In the genomic region with DNA sequence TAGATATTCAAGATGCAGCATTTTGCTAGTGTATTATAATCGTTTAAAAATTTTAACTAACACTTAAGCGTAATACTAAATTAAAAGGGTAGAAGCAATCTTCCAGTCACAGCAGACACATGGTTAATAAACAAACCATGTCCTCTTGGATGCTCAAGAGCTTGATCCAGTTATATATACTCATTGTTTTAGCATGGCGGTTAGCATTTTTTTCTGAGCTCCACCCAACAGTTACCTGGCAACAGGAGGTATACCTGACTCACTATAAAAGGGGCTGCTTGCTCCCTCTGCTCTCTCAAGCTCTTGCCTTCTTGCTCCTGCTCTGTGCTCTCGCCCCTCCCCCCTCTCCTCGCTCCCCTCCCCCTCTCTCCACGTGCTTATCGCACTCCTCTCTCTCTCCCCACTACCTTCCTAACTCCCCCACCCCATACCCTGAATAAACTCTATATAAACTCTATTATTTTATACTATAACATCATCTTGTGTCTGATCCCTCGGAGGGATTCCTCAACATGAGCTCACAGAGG, we compare ENCODE assay signal across 20 mouse cellular contexts.
A peak's percentile ranks its signal among the peaks of the same experiment; 100 is the strongest.
DNase-seq lines count a peak whose midpoint lies in the region; ATAC-seq and TF ChIP-seq lines count a peak whose summit lies in the region.
"Had no signal": no experiment of that assay in that cellular context is flagged by ENCODE, and none has a peak within 500 bp of the region (broad histone marks: within the 10 kb centered on the region; RNA-seq: fewer than 3 reads in every experiment).

No protein-coding gene starts in this region.

- H3K4me1 ChIP-seq in embryonic facial prominence, embryonic 14.5 days (ENCODE audit: control insufficient read depth, insufficient read depth, low read length), result no peaks in the 10 kb centered on the region
- H3K4me1 ChIP-seq in embryonic facial prominence, embryonic 10.5 days, result peaks cover 3% of the 10 kb centered on the region; the same call in 1 of the 2 replicates
- H3K4me1 ChIP-seq in midbrain, embryonic 11.5 days (ENCODE audit: control insufficient read depth, insufficient read depth, low read length), result peaks cover 26% of the 10 kb centered on the region
- no peaks in the 10 kb centered on the region for H3K4me1 ChIP-seq in midbrain, postnatal 0 days (ENCODE audit: insufficient read depth, low read length)
- H3K4me1 ChIP-seq in forebrain, postnatal 0 days (ENCODE audit: insufficient read depth), result 0 out of 2 replicates have a peak, but pooled peaks cover 8% of the 10 kb centered on the region
- H3K4me1 ChIP-seq in midbrain, embryonic 12.5 days, result peaks cover 21% of the 10 kb centered on the region
- H3K4me1 ChIP-seq in limb, embryonic 10.5 days, result no peaks in the 10 kb centered on the region
- H3K4me1 ChIP-seq: embryonic facial prominence, embryonic 13.5 days; heart, embryonic 12.5 days; neural tube, embryonic 12.5 days had no signal

- ATAC-seq in embryonic facial prominence, embryonic 14.5 days (ENCODE audit: low read depth), result 0 out of 2 replicates have a peak, but pooled peaks have one; percentile 18
- peak; percentile 64 for ATAC-seq in midbrain, embryonic 11.5 days (ENCODE audit: low FRiP score)
- no peak for ATAC-seq in midbrain, postnatal 0 days (ENCODE audit: low FRiP score)
- ATAC-seq in forebrain, postnatal 0 days, result peak; percentile 50
- peak; percentile 35; the same call in 1 of the 2 replicates for ATAC-seq in midbrain, embryonic 12.5 days (ENCODE audit: low FRiP score, low read depth)
- ATAC-seq: inflammation-experienced regulatory T-cells, adult 6 months; Patski had no signal

- no peak overlapping the region for H3K27ac ChIP-seq in embryonic facial prominence, embryonic 14.5 days (replicated peaks; ENCODE audit: low read depth, low read length)
- no peak overlapping the region for H3K27ac ChIP-seq in embryonic facial prominence, embryonic 10.5 days (replicated peaks)
- no peak overlapping the region for H3K27ac ChIP-seq in midbrain, embryonic 11.5 days (ENCODE audit: low read depth, low read length)
- no peak overlapping the region for H3K27ac ChIP-seq in midbrain, postnatal 0 days (ENCODE audit: low read depth, low read length)
- no peak overlapping the region for H3K27ac ChIP-seq in forebrain, postnatal 0 days (ENCODE audit: low read depth, low read length)
- H3K27ac ChIP-seq in midbrain, embryonic 12.5 days (replicated peaks), result no peak overlapping the region
- H3K27ac ChIP-seq in limb, embryonic 10.5 days, result no peak overlapping the region
- H3K27ac ChIP-seq: embryonic facial prominence, embryonic 13.5 days; macrophage; neural tube, embryonic 12.5 days had no signal

- H3K9me3 ChIP-seq in embryonic facial prominence, embryonic 14.5 days (ENCODE audit: control insufficient read depth, low read length), result no peaks in the 10 kb centered on the region
- H3K9me3 ChIP-seq in embryonic facial prominence, embryonic 10.5 days, result no peaks in the 10 kb centered on the region
- H3K9me3 ChIP-seq in midbrain, embryonic 11.5 days (ENCODE audit: control insufficient read depth, low read length), result no peaks in the 10 kb centered on the region
- H3K9me3 ChIP-seq in midbrain, postnatal 0 days (ENCODE audit: low read length), result no peaks in the 10 kb centered on the region
- H3K9me3 ChIP-seq in forebrain, postnatal 0 days (ENCODE audit: low read length), result no peaks in the 10 kb centered on the region
- no peaks in the 10 kb centered on the region for H3K9me3 ChIP-seq in midbrain, embryonic 12.5 days
- no peaks in the 10 kb centered on the region for H3K9me3 ChIP-seq in limb, embryonic 10.5 days (replicated peaks)
- H3K9me3 ChIP-seq: embryonic facial prominence, embryonic 13.5 days; heart, embryonic 12.5 days; neural tube, embryonic 12.5 days had no signal

- H3K4me2 ChIP-seq in embryonic facial prominence, embryonic 14.5 days (ENCODE audit: low read depth, low read length), result no peak overlapping the region
- no peak overlapping the region for H3K4me2 ChIP-seq in midbrain, embryonic 11.5 days
- no peak overlapping the region for H3K4me2 ChIP-seq in midbrain, postnatal 0 days (ENCODE audit: low read depth, low read length, poor library complexity, severe bottlenecking)
- no peak overlapping the region for H3K4me2 ChIP-seq in forebrain, postnatal 0 days (ENCODE audit: low read depth)
- H3K4me2 ChIP-seq in midbrain, embryonic 12.5 days (replicated peaks), result no peak overlapping the region
- H3K4me2 ChIP-seq: embryonic facial prominence, embryonic 13.5 days; heart, embryonic 12.5 days; liver, embryonic 11.5 days; neural tube, embryonic 12.5 days had no signal

- no peak overlapping the region for H3K9ac ChIP-seq in embryonic facial prominence, embryonic 14.5 days (ENCODE audit: low read depth, low read length)
- H3K9ac ChIP-seq in midbrain, embryonic 11.5 days (ENCODE audit: low read length), result no peak overlapping the region
- no peak overlapping the region for H3K9ac ChIP-seq in midbrain, postnatal 0 days (replicated peaks; ENCODE audit: low read length, poor library complexity, severe bottlenecking)
- H3K9ac ChIP-seq in forebrain, postnatal 0 days, result no peak overlapping the region
- H3K9ac ChIP-seq in midbrain, embryonic 12.5 days (replicated peaks), result no peak overlapping the region
- H3K9ac ChIP-seq: embryonic facial prominence, embryonic 13.5 days; heart, embryonic 12.5 days; neural tube, embryonic 12.5 days had no signal

- WGBS in embryonic facial prominence, embryonic 14.5 days, result 39% methylated on average over 8 of the region's 8 CpGs
- WGBS in embryonic facial prominence, embryonic 10.5 days, result 38% methylated on average over 8 of the region's 8 CpGs
- 35% methylated on average over 8 of the region's 8 CpGs for WGBS in midbrain, embryonic 11.5 days
- 42% methylated on average over 8 of the region's 8 CpGs for WGBS in midbrain, postnatal 0 days
- WGBS in forebrain, postnatal 0 days, result 47% methylated on average over 8 of the region's 8 CpGs
- 43% methylated on average over 7 of the region's 8 CpGs for WGBS in midbrain, embryonic 12.5 days
- 42% methylated on average over 8 of the region's 8 CpGs for WGBS in limb, embryonic 10.5 days

- H3K4me3 ChIP-seq in embryonic facial prominence, embryonic 14.5 days (ENCODE audit: low read depth, low read length), result no peak overlapping the region
- no peak overlapping the region for H3K4me3 ChIP-seq in embryonic facial prominence, embryonic 10.5 days
- H3K4me3 ChIP-seq in midbrain, embryonic 11.5 days (ENCODE audit: low read depth, low read length), result no peak overlapping the region
- no peak overlapping the region for H3K4me3 ChIP-seq in midbrain, postnatal 0 days (ENCODE audit: low read depth, low read length)
- no peak overlapping the region for H3K4me3 ChIP-seq in forebrain, postnatal 0 days (ENCODE audit: low read depth, low read length)
- no peak overlapping the region for H3K4me3 ChIP-seq in midbrain, embryonic 12.5 days
- no peak overlapping the region for H3K4me3 ChIP-seq in limb, embryonic 10.5 days
- H3K4me3 ChIP-seq: embryonic facial prominence, embryonic 13.5 days; heart, embryonic 12.5 days; neural tube, embryonic 12.5 days had no signal

- no peak for DNase-seq in embryonic facial prominence, embryonic 14.5 days (ENCODE audit: low spot score)
- no peak for DNase-seq in embryonic facial prominence, embryonic 10.5 days (ENCODE audit: low spot score)
- DNase-seq in midbrain, embryonic 11.5 days (ENCODE audit: low spot score, missing footprints), result no peak
- DNase-seq in midbrain, postnatal 0 days (ENCODE audit: low spot score), result no peak
- DNase-seq in forebrain, postnatal 0 days, result no peak
- no peak for DNase-seq in gastrocnemius, postnatal 36 days
- DNase-seq in limb, embryonic 10.5 days (ENCODE audit: low spot score), result no peak
- DNase-seq: adrenal gland, postnatal 10 days; heart, postnatal 14 days; kidney, adult 8-10 months; kidney, postnatal 25 days; lung, adult 18-20 months had no signal

- H3K36me3 ChIP-seq in embryonic facial prominence, embryonic 14.5 days (ENCODE audit: control insufficient read depth, insufficient read depth, low read length), result no peaks in the 10 kb centered on the region
- H3K36me3 ChIP-seq in embryonic facial prominence, embryonic 10.5 days (replicated peaks), result no peaks in the 10 kb centered on the region
- no peaks in the 10 kb centered on the region for H3K36me3 ChIP-seq in midbrain, embryonic 11.5 days (ENCODE audit: control insufficient read depth, insufficient read depth, low read length)
- H3K36me3 ChIP-seq in midbrain, postnatal 0 days (ENCODE audit: insufficient read depth, low read length), result no peaks in the 10 kb centered on the region
- no peaks in the 10 kb centered on the region for H3K36me3 ChIP-seq in forebrain, postnatal 0 days (ENCODE audit: insufficient read depth)
- H3K36me3 ChIP-seq in midbrain, embryonic 12.5 days, result no peaks in the 10 kb centered on the region
- H3K36me3 ChIP-seq in limb, embryonic 10.5 days, result no peaks in the 10 kb centered on the region
- H3K36me3 ChIP-seq: embryonic facial prominence, embryonic 13.5 days; heart, embryonic 12.5 days; neural tube, embryonic 12.5 days had no signal

- intact Hi-C loops in gastrocnemius, postnatal 36 days (cut with DNase I), result no loop called here

- no peaks in the 10 kb centered on the region for H3K27me3 ChIP-seq in embryonic facial prominence, embryonic 14.5 days (replicated peaks; ENCODE audit: control insufficient read depth, insufficient read depth, low read length)
- H3K27me3 ChIP-seq in embryonic facial prominence, embryonic 10.5 days (replicated peaks; ENCODE audit: low read depth, poor library complexity, severe bottlenecking), result no peaks in the 10 kb centered on the region
- no peaks in the 10 kb centered on the region for H3K27me3 ChIP-seq in midbrain, embryonic 11.5 days (ENCODE audit: control insufficient read depth, insufficient read depth, low read length)
- no peaks in the 10 kb centered on the region for H3K27me3 ChIP-seq in midbrain, postnatal 0 days (ENCODE audit: insufficient read depth, low read length)
- H3K27me3 ChIP-seq in forebrain, postnatal 0 days (ENCODE audit: insufficient read depth, low read length), result no peaks in the 10 kb centered on the region
- H3K27me3 ChIP-seq in midbrain, embryonic 12.5 days, result peaks cover 18% of the 10 kb centered on the region
- H3K27me3 ChIP-seq in limb, embryonic 10.5 days (ENCODE audit: low read depth, poor library complexity, severe bottlenecking), result no peaks in the 10 kb centered on the region
- H3K27me3 ChIP-seq: embryonic facial prominence, embryonic 13.5 days; heart, embryonic 12.5 days; neural tube, embryonic 12.5 days had no signal

- no peak for TF ChIP-seq CTCF in midbrain, postnatal 0 days (IDR thresholded peaks at IDR 0.05)
- no peak for TF ChIP-seq CTCF in forebrain, postnatal 0 days (IDR thresholded peaks at IDR 0.05; ENCODE audit: low read depth)
